Mouse (Mus musculus): ENCODE results near the gene Prkcb.

Prkcb gene

GRCm38 (mm10) chr7:122290771-122291170, 2.2 kb downstream of the Prkcb start:
- DNase-seq: no peak

- no peak for DNase-seq
These were observed 3.6 kb downstream of the Prkcb start for GRCm38 (mm10) chr7:122292151-122292550.

- no peak for DNase-seq
These were observed 5.6 kb downstream of the Prkcb start for GRCm38 (mm10) chr7:122294111-122294510.

GRCm38 (mm10) chr7:122295363-122295762, 6.8 kb downstream of the Prkcb start:
- DNase-seq: no peak

GRCm38 (mm10) chr7:122296331-122296730, 7.8 kb downstream of the Prkcb start:
- DNase-seq: no peak

GRCm38 (mm10) chr7:122296805-122297204, 8.3 kb downstream of the Prkcb start:
- DNase-seq: no peak

- DNase-seq: no peak
These were observed 9.1 kb downstream of the Prkcb start for GRCm38 (mm10) chr7:122297627-122298026.

GRCm38 (mm10) chr7:122298715-122299114, 10.2 kb downstream of the Prkcb start:
- DNase-seq: no peak

GRCm38 (mm10) chr7:122300538-122300937, 12.0 kb downstream of the Prkcb start:
- DNase-seq: no peak

- no peak for DNase-seq
These were observed 14.0 kb downstream of the Prkcb start for GRCm38 (mm10) chr7:122302538-122302937.

- DNase-seq: no peak
These were observed 15.4 kb downstream of the Prkcb start for GRCm38 (mm10) chr7:122303988-122304387.

GRCm38 (mm10) chr7:122304521-122304920, 16.0 kb downstream of the Prkcb start:
- no peak for DNase-seq

- DNase-seq: no peak
These were observed 18.7 kb downstream of the Prkcb start for GRCm38 (mm10) chr7:122307241-122307640.

GRCm38 (mm10) chr7:122308661-122309060, 20.1 kb downstream of the Prkcb start:
- no peak for DNase-seq

GRCm38 (mm10) chr7:122309909-122310725, 21.6 kb downstream of the Prkcb start:
- DNase-seq: no peak

GRCm38 (mm10) chr7:122310726-122311018, 22.1 kb downstream of the Prkcb start:
- DNase-seq: no peak

GRCm38 (mm10) chr7:122313690-122314477, 25.3 kb downstream of the Prkcb start:
- no peak for DNase-seq

GRCm38 (mm10) chr7:122315720-122316331, 27.3 kb downstream of the Prkcb start:
- DNase-seq: no peak

- no peak for DNase-seq
These were observed 28.1 kb downstream of the Prkcb start for GRCm38 (mm10) chr7:122316681-122317080.

GRCm38 (mm10) chr7:122317485-122317884, 28.9 kb downstream of the Prkcb start:
- DNase-seq: no peak

- DNase-seq: no peak
These were observed 31.0 kb downstream of the Prkcb start for GRCm38 (mm10) chr7:122319566-122319965.

- no peak for DNase-seq
These were observed 32.4 kb downstream of the Prkcb start for GRCm38 (mm10) chr7:122320843-122321544.

- DNase-seq: no peak
These were observed 33.6 kb downstream of the Prkcb start for GRCm38 (mm10) chr7:122322038-122322690.
